Mouse (Mus musculus): Measurements from ENCODE around the gene Smarcd1.

DNA sequence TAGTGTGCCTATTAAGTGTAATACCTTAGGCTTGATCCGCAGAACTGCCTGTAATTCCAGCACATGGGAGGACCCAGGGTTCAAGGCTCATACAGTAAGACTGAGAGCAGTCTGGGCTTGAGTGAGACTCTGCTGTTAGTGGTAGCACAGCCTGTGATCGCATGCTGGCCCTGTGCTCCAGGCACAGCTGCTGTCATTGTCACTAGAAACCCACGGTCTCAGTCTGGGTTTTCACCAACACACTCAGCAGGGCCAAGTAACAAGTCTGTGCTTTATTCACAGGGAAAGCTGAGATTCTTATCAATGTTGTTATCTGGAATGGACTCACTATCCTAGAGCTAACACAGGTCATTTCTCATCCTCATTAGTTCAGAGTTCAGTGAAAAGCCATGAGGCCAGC is 52.3 kb downstream of the Smarcd1 start:
- TF ChIP-seq CTCF (IDR thresholded peaks at IDR 0.05; ENCODE audit: control insufficient read depth, insufficient read depth, insufficient read length) (no peak), MYOG (IDR thresholded peaks at IDR 0.05; ENCODE audit: control insufficient read depth, extremely low read depth, insufficient read length) (no peak), MAX (IDR thresholded peaks at IDR 0.05) (no peak), MYOD1 (IDR thresholded peaks at IDR 0.05; ENCODE audit: control insufficient read depth, insufficient read length, low read depth) (no peak)
